Mouse (Mus musculus) small intestine, adult 2 months (tissue): ENCODE results near the gene Tmco4.

ENCODE experiments used
- CTCF ChIP-seq: fragments of 200-500 bp; IDR thresholded peaks from 2 replicates; pipeline ENCODE4 v1.5.1; 2012; ENCODE audit warnings: low read depth, mild to moderate bottlenecking, control low read depth, inconsistent platforms, low read length, moderate library complexity, mixed read lengths; ENCODE audit not compliant: insufficient replicate concordance, insufficient read length; ENCODE audit errors: extremely low read depth
- POLR2A ChIP-seq: fragments of 200-500 bp; IDR thresholded peaks from 2 replicates; pipeline ENCODE4 v1.6.1; 2012; ENCODE audit warnings: low read depth, mild to moderate bottlenecking, control low read depth, inconsistent platforms, low read length, moderate library complexity

- no peak for TF ChIP-seq POLR2A
- no peak for TF ChIP-seq CTCF
These were observed 31.3 kb upstream of the Tmco4 start for GRCm38 (mm10) chr4:138941401-138941800.
